Mouse (Mus musculus): ENCODE data around the gene Slc5a2.

The Slc5a2 gene

DNA sequence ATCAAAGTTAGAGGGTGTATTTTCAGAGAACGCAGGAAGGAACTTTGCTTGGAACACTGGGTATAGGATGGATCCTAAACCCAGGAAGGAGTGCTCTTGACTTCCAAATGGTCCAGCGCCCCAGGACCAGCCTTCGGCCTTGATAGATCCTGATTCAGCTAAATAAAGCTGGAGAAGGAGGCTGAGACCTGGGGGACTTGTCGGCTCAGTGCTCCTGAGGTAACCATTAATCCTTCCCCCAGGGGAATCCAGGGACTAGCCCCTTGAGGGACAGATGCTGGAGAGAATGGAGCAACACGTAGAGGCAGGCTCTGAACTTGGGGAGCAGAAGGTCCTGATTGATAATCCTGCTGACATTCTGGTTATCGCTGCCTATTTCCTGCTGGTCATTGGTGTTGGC is at the start of gene Slc5a2:
Gene Slc5a2, plus strand, starts transcription at position 247 of the 400 bp plus-strand sequence.
- no peaks in the 10 kb centered on the region for H3K9me3 ChIP-seq (ENCODE audit: low read length)
- H3K4me1 ChIP-seq (replicated peaks; ENCODE audit: low read depth, low read length): peaks cover 27% of the 10 kb centered on the region
- peaks cover 55% of the 10 kb centered on the region for H3K27me3 ChIP-seq (ENCODE audit: insufficient read depth, low read length)
- TF ChIP-seq CTCF (conservative IDR thresholded peaks at IDR 0.05; ENCODE audit: low read length): no peak
- no peak for TF ChIP-seq POU5F1 (IDR thresholded peaks at IDR 0.05; ENCODE audit: borderline replicate concordance, low read length)
- TF ChIP-seq NANOG (IDR thresholded peaks at IDR 0.05; ENCODE audit: borderline replicate concordance, low read length): no peak
- H3K36me3 ChIP-seq (ENCODE audit: insufficient read depth, low read length): no peaks in the 10 kb centered on the region
- no peak within 1 kb of the TSS for H3K4me3 ChIP-seq (replicated peaks; ENCODE audit: low read length)

DNA sequence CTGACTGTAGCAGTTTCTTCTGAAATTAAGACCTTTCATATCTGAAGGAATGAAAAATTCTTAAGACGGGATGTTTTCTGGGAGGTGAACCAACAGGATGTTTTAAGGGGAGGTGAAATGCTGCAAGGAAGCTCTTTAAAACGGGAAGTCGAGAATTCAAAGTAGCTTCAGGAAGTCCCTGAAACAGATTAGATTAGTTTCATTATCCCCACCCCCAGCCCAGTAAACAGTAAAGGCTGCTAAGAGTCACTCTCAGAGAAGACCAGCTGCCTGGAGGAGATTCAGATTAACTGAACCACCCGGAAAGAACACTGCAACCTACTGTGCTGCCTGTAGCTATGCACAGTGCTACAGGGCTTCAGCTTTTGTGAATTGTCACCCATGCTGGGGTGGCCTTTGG is 45.5 kb upstream of the Slc5a2 start:
- H3K4me3 ChIP-seq (replicated peaks; ENCODE audit: low read length): no peak overlapping the region
- no peaks in the 10 kb centered on the region for H3K9me3 ChIP-seq (ENCODE audit: low read length)
- no peaks in the 10 kb centered on the region for H3K36me3 ChIP-seq (ENCODE audit: insufficient read depth, low read length)
- no peaks in the 10 kb centered on the region for H3K4me1 ChIP-seq (replicated peaks; ENCODE audit: low read depth, low read length)
- TF ChIP-seq NANOG (IDR thresholded peaks at IDR 0.05; ENCODE audit: borderline replicate concordance, low read length) (no peak), POU5F1 (IDR thresholded peaks at IDR 0.05; ENCODE audit: borderline replicate concordance, low read length) (no peak), CTCF (conservative IDR thresholded peaks at IDR 0.05; ENCODE audit: low read length) (no peak)
- no peaks in the 10 kb centered on the region for H3K27me3 ChIP-seq (ENCODE audit: insufficient read depth, low read length)

DNA sequence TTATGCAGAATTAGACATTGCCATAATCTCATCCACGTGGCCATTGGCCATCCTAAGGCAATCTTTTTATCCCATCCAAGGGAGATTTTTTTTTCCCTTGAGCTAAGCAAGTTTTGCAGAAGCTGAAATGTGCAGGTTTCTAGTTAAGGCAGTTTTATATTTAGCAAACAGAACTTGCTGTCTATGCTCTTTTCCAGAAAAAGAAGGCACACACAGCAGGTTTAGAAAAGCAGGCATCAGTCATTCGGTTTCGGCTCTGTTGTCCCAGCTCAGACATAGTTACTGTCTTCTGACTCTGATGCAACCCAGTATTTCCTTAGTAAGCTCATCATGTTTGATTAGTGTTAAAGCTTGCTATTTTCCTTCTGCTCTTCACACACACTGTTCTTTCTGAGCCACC is 44.5 kb upstream of the Slc5a2 start:
- H3K4me3 ChIP-seq (replicated peaks; ENCODE audit: low read length): no peak overlapping the region
- H3K4me1 ChIP-seq (replicated peaks; ENCODE audit: low read depth, low read length): no peaks in the 10 kb centered on the region
- no peaks in the 10 kb centered on the region for H3K36me3 ChIP-seq (ENCODE audit: insufficient read depth, low read length)
- no peaks in the 10 kb centered on the region for H3K27me3 ChIP-seq (ENCODE audit: insufficient read depth, low read length)
- TF ChIP-seq NANOG (IDR thresholded peaks at IDR 0.05; ENCODE audit: borderline replicate concordance, low read length): no peak
- no peak for TF ChIP-seq CTCF (conservative IDR thresholded peaks at IDR 0.05; ENCODE audit: low read length)
- no peak for TF ChIP-seq POU5F1 (IDR thresholded peaks at IDR 0.05; ENCODE audit: borderline replicate concordance, low read length)
- no peaks in the 10 kb centered on the region for H3K9me3 ChIP-seq (ENCODE audit: low read length)

DNA sequence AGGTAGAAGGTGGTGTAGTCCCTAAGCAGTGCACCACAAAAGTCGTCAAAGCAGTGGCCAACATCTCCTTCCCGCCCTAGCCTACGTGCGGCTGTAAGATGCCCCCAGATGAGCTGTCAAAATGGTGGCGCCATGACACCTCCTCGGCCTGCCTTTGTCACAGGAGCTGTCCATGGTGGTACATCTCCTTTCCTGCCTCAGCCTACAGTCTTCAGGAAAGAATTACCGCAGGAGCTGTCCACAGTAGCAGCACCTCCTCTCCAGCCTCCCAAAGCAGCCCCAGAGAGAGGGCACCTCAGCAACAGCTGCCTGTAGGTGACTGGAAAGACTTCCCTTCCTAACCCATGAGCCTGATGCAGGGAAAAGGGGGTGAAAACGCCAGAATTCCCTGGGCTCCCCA is 33.7 kb upstream of the Slc5a2 start:
- H3K27me3 ChIP-seq (ENCODE audit: insufficient read depth, low read length): peaks cover 12% of the 10 kb centered on the region
- H3K36me3 ChIP-seq (ENCODE audit: insufficient read depth, low read length): peaks cover 19% of the 10 kb centered on the region
- 0 out of 2 replicates have a peak, but pooled peaks cover under 1% of the 10 kb centered on the region for H3K9me3 ChIP-seq (ENCODE audit: low read length)
- H3K4me3 ChIP-seq (replicated peaks; ENCODE audit: low read length): no peak overlapping the region
- peaks cover 9% of the 10 kb centered on the region for H3K4me1 ChIP-seq (replicated peaks; ENCODE audit: low read depth, low read length)
- TF ChIP-seq NANOG (IDR thresholded peaks at IDR 0.05; ENCODE audit: borderline replicate concordance, low read length): no peak
- no peak for TF ChIP-seq CTCF (conservative IDR thresholded peaks at IDR 0.05; ENCODE audit: low read length)
- TF ChIP-seq POU5F1 (IDR thresholded peaks at IDR 0.05; ENCODE audit: borderline replicate concordance, low read length): no peak

DNA sequence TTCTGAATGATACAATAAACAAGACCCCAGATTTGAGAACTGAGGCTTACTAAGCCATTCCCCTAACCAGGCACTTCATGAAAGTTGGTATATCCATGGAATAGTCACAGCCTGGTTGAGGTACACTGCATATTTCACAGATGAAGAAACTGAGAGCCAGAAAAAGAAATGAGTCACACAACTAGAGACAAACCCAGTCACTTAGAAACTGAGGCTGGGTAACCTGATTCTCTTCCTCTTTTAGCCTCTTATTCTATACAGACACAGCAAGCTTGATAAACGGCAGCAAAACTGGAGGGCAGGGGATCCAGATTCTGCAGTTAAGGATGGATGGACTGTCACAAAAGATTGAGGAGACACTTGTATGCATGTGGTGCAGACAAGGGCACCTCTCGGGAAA is 30.7 kb upstream of the Slc5a2 start:
- H3K4me3 ChIP-seq (replicated peaks; ENCODE audit: low read length): no peak overlapping the region
- H3K4me1 ChIP-seq (replicated peaks; ENCODE audit: low read depth, low read length): peaks cover 23% of the 10 kb centered on the region
- H3K36me3 ChIP-seq (ENCODE audit: insufficient read depth, low read length): peaks cover 26% of the 10 kb centered on the region
- no peaks in the 10 kb centered on the region for H3K9me3 ChIP-seq (ENCODE audit: low read length)
- peaks cover 12% of the 10 kb centered on the region; the same call in 1 of the 2 replicates for H3K27me3 ChIP-seq (ENCODE audit: insufficient read depth, low read length)
- TF ChIP-seq NANOG (IDR thresholded peaks at IDR 0.05; ENCODE audit: borderline replicate concordance, low read length) (no peak), POU5F1 (IDR thresholded peaks at IDR 0.05; ENCODE audit: borderline replicate concordance, low read length) (no peak)

DNA sequence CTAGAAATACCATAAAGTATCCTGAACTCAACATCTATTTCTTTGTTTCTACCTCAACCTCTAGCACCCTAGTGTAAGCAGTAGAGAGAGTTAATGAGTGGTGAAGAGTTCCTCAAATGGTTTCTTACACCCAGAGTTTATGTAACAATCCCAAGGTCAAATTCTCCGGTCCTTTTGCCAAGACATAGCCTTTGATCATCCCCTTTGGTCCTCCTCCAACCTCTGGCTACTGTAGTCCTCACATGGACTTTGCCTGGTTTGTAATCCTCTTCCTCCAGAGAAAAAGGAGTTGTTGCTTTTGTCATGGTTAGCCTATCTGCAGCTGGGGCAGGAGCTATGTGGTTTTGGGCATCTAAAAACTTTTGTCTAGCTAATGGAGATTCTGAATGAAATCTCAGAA is 30.0 kb upstream of the Slc5a2 start:
- Histone ChIP-seq H3K4me3 (replicated peaks; ENCODE audit: low read length) (no peak overlapping the region), H3K36me3 (ENCODE audit: insufficient read depth, low read length) (peaks cover 32% of the 10 kb centered on the region), H3K4me1 (replicated peaks; ENCODE audit: low read depth, low read length) (peaks cover 30% of the 10 kb centered on the region), H3K9me3 (ENCODE audit: low read length) (no peaks in the 10 kb centered on the region), H3K27me3 (ENCODE audit: insufficient read depth, low read length) (peaks cover 10% of the 10 kb centered on the region; the same call in 1 of the 2 replicates)
- no peak for TF ChIP-seq POU5F1 (IDR thresholded peaks at IDR 0.05; ENCODE audit: borderline replicate concordance, low read length)
- no peak for TF ChIP-seq NANOG (IDR thresholded peaks at IDR 0.05; ENCODE audit: borderline replicate concordance, low read length)
- TF ChIP-seq CTCF (conservative IDR thresholded peaks at IDR 0.05; ENCODE audit: low read length): no peak

DNA sequence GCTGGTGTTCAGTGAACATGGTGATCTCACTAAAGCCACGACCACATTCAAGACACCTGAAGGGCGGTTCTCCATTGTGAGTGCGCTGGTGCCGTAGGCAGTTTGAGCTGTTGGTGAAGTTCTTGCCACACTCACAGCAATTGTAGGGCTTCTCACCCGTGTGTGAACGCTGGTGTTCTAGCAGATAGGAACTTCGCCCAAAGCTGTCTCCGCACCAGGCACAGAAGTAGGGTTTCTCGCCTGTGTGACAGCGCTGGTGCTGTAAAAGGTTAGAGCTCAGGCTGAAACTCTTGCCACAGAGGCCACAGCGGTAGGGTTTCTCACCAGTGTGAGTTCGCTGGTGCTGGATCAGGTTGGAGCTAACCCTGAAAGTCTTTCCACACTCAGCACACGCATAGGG is 29.0 kb upstream of the Slc5a2 start:
- Histone ChIP-seq H3K36me3 (ENCODE audit: insufficient read depth, low read length) (peaks cover 42% of the 10 kb centered on the region), H3K4me3 (replicated peaks; ENCODE audit: low read length) (peak overlapping the region; percentile 95), H3K27me3 (ENCODE audit: insufficient read depth, low read length) (0 out of 2 replicates have a peak, but pooled peaks cover 4% of the 10 kb centered on the region), H3K4me1 (replicated peaks; ENCODE audit: low read depth, low read length) (peaks cover 32% of the 10 kb centered on the region), H3K9me3 (ENCODE audit: low read length) (no peaks in the 10 kb centered on the region)
- TF ChIP-seq CTCF (conservative IDR thresholded peaks at IDR 0.05; ENCODE audit: low read length) (no peak), POU5F1 (IDR thresholded peaks at IDR 0.05; ENCODE audit: borderline replicate concordance, low read length) (no peak), NANOG (IDR thresholded peaks at IDR 0.05; ENCODE audit: borderline replicate concordance, low read length) (no peak)

DNA sequence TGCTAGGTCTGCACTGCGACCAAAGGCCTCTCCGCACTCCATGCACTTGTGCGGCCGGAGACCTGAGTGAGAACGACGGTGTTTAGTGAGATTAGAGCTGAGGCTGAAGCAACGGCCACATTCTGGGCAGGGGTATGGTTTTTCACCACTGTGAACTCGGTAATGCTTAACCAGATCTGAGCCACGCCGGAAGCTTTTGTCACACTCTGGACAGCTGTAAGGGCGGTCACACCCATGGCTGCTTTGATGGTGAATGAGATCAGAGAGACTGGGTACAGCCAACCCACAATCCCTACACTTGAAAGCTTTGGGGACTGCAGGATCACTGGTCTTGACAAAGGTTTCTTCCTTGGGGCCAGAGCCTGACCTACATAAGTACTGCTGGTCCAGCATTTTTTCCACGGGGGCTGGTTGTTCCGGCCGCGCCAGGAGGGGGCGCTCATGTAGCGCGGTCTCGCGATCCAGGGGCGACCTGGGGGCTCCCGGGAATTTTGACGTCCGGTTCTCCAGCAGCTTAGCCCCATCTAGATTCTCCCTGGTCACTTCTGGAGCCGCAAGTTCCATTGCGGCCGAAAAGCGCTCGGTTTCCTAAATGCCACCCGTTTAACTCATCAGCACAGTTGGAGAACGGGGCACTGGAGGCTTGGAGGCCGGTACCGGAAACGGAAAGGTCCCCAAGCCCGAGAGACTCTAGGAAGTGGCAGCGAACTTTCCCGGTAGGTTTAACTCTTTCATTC is 28.4 kb upstream of the Slc5a2 start, which contains the start of gene Armc5:
Gene Armc5, plus strand, starts transcription at position 487 of the 737 bp plus-strand sequence.
- peaks cover 35% of the 10 kb centered on the region for H3K4me1 ChIP-seq (replicated peaks; ENCODE audit: low read depth, low read length)
- peaks cover 48% of the 10 kb centered on the region for H3K36me3 ChIP-seq (ENCODE audit: insufficient read depth, low read length)
- H3K27me3 ChIP-seq (ENCODE audit: insufficient read depth, low read length): 0 out of 2 replicates have a peak, but pooled peaks cover 3% of the 10 kb centered on the region
- peak within 1 kb of the TSS; percentile 95 for H3K4me3 ChIP-seq (replicated peaks; ENCODE audit: low read length)
- no peaks in the 10 kb centered on the region for H3K9me3 ChIP-seq (ENCODE audit: low read length)
- TF ChIP-seq NANOG (IDR thresholded peaks at IDR 0.05; ENCODE audit: borderline replicate concordance, low read length) (no peak), CTCF (conservative IDR thresholded peaks at IDR 0.05; ENCODE audit: low read length) (peak; percentile 82)

DNA sequence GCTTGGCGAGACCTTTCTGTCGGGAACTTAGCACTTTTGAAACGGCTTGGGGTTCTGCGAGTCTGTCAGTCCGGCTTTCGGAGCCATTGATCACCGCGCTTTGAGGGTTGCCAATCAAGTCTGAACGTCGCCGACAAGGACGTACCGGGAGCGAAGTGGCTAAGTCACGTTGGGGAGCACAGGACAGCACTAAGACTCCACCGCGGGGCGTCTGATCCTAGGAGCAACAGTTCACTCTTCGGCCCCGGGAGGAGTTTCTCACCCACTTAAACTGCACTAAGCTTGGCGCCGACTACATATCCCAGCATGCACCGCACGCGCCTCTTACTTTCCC is 27.9 kb upstream of the Slc5a2 start:
- H3K27me3 ChIP-seq (ENCODE audit: insufficient read depth, low read length): no peaks in the 10 kb centered on the region
- H3K9me3 ChIP-seq (ENCODE audit: low read length): no peaks in the 10 kb centered on the region
- peaks cover 40% of the 10 kb centered on the region for H3K4me1 ChIP-seq (replicated peaks; ENCODE audit: low read depth, low read length)
- peak overlapping the region; percentile 95 for H3K4me3 ChIP-seq (replicated peaks; ENCODE audit: low read length)
- H3K36me3 ChIP-seq (ENCODE audit: insufficient read depth, low read length): peaks cover 53% of the 10 kb centered on the region
- TF ChIP-seq NANOG (IDR thresholded peaks at IDR 0.05; ENCODE audit: borderline replicate concordance, low read length): no peak
- TF ChIP-seq CTCF (conservative IDR thresholded peaks at IDR 0.05; ENCODE audit: low read length): no peak
